Mouse (Mus musculus) adrenal gland, adult 18-20 months (tissue): ENCODE measurements around the gene Ppp4r1. TPM values are rescaled to one million over a fixed set of nuclear protein-coding genes. Genes with fewer than 3 reads are reported as not detected.

ENCODE experiments used
- DNase-seq, 2 experiments: peaks; one replicate each; pipeline ENCODE4 v3.0.0; 2021 to 2022; ENCODE audit warnings: low spot score in 2 of 2
- total RNA-seq, 2 experiments: library from RNA; stranded (reverse); gene quantifications; 1 replicate in 1 of 2; 2 replicates in 1 of 2; pipeline ENCODE4 v1.2.3; 2021

Ppp4r1 gene
- total RNA-seq, 2 experiments from 2014 or later = 57.2 to 70.4 TPM

DNA sequence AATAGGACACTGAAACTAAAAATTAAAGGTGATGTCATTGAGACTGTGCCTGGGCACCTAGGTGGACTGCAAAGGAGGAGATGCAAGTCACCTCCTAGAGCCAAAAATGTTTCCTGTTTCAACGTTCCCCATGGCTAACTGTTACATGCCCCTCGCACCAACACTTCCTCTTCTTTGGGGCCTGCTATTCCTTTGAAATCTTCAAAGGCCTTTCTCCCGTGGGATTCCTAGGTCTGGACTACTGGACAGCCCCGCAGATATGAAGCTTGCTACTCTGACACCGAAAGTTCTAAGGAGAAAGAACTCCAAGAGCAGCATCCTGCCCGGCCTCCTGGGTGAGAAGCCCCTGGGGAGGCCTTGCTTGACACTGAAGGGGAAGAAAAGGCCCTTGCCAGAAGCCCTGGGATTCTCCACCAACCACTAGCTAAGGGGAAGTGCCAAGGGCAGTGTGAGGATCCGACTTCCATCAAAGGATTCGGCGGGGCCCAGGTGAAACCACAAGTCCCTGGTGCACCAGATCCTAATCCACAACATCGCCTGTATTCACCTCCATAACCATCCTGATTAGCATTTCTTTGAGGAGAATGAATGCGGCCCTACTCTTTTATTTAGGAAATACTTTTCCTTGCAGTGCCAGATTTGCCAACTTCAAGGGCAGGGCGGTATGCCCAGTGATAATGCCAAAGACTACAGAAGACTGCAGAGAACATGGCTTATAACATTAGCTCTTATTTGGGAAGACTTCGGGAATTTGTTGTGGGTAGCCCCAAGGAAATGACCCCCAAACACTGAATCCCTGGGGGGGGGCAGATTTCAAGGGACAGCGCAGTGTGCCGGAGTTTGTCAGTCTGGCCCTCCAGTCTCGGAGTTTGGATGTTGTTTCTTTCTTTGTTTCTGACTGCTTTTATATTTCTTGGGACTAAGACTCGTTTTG, 11.1 kb upstream of the Ppp4r1 start:
- DNase-seq = no peak

DNA sequence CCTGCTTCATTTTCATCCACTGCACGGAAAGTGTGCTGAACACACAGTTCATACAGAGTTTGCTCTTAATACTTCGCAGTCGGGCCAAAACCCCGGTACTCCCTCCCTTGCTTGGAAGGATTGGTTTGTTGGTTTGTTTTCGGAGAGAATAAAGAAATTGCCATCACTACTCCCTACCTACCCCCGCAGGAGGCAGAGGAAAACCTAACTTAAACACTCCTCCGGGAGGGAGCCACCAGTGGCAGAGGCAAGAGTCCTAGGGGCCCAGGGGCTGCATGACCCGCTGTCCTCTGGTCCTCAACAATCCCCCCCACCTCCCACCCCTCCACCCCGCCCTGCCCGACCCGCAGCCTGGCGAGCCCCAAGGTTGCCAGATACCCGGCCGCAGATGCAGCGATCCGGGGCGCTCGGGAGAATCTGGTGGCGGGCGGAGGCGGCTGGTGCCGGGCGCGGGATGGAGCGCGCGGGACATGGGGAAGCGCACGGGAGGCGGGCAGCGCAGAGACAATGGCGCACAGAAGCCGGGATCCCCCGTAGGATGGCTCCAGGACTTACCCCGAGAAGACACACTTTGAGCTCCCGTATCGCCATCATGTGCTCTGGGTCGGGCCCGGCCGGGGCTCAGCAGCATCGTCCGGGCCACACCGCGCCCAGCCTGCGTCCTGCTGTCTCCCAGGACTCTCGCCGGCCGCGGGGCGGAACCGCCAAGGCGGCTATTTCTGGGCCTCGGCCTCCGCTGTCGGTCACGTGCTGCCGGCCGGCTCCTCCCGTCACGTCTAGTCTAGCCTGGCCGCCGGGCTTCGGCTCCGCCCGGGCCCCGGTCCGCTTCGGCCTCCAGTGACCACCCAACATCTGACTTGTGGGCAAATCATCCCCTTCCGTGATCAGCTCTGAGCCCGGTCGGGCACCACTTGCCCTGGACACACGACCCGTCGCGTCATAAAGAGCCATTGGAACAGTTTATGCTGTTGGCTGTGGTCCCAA, 10.1 kb upstream of the Ppp4r1 start, which contains the start of gene Rab31:
Rab31 (minus strand) TSS at position 802 of the 984 bp plus-strand sequence.
- DNase-seq = peak; percentile 88 to 89

DNA sequence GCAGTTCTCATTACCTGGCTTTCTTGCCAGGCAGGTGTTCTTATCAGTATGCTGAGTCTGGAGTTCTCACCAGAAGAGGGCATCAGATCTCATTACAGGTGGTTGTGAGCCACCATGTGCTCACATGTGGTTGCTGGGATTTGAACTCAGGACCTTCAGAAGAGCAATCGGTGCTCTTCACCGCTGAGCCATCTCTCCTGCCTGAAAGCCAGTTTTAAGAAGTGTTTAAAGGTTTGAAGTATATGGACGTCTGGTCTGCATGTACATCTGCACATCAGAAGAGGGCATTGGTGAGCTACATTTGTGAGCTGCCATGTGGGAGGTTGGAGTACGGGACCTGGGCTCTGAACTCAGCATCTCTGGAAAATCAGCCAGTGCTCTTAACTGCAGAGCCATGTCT, 8.8 kb upstream of the Ppp4r1 start:
- no peak for DNase-seq

DNA sequence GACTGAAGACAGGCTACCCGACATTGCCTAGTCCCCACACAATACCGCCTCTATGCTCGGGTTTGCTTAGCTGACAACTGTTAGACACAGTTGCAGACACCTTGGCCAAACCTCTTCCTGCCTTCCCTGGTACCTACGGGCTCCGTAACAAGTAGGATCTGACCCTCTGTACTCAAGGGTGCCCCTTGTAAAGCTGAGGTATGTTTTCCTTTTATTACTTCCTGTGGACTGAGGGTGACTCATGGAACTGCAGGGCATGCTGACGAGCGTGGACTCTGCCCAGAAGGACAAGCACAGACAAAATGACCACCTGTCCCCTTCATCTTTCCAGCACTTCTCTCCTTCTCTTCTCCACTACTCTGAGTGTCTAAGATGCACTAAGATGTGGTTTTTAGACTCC, 7.9 kb upstream of the Ppp4r1 start:
- peak in 1 of 2 experiments; percentile 46 for DNase-seq

DNA sequence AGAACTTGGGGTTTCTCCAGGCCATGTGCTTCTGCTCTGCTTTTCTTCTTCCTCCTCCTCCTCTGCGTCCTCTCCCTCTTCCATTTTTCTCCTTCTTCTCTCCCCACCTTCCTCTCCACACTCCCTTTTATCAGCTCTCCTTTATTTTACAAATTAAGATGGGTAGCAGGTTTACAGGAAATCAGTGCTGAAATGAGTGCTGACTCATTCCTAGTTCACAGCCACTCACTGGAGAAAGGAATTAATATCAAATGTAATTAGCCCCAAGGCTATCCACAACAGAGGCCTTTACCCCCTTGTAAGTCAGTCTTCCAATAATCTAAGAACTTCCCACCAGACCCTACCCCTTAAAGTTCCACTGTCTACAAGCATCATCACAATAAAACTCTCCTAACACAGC, 6.1 kb upstream of the Ppp4r1 start:
- no peak for DNase-seq

DNA sequence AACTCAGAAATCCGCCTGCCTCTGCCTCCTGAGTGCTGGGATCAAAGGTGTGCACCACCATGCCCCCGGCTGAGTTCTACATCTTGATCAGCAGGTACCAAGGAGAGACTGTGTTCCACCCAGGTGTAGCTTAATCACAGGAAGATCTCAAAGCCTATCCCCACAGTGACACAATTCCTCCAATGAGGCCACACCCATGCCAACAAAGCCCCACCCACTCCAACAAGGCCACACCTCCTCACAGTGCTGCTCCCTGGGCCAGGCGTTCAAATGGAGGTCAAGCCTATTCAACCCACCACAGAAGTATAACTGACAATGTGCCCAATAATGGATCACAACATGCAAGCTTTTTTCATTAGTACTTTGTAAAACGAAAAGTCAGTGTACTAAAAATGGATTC, 4.9 kb upstream of the Ppp4r1 start:
- DNase-seq = no peak

DNA sequence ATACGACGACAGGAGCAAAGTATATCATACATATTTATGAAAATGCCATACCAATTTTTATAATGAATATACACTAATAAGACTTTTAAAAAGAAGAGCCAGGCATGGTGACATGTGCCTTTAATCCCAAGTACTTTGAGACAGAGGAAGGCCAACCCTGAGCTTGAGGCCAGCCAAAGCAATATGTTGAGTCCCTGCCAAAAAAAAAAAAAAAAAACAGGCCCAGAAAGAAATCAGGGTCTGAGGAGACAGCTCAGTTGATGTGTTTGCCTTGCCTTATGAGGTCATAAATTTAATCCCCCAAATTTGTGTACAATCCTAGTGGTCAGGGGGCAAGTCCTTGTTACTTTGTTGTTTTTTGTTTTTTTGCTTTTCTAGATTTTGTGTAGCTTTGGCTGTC, 1.4 kb upstream of the Ppp4r1 start:
- no peak for DNase-seq

DNA sequence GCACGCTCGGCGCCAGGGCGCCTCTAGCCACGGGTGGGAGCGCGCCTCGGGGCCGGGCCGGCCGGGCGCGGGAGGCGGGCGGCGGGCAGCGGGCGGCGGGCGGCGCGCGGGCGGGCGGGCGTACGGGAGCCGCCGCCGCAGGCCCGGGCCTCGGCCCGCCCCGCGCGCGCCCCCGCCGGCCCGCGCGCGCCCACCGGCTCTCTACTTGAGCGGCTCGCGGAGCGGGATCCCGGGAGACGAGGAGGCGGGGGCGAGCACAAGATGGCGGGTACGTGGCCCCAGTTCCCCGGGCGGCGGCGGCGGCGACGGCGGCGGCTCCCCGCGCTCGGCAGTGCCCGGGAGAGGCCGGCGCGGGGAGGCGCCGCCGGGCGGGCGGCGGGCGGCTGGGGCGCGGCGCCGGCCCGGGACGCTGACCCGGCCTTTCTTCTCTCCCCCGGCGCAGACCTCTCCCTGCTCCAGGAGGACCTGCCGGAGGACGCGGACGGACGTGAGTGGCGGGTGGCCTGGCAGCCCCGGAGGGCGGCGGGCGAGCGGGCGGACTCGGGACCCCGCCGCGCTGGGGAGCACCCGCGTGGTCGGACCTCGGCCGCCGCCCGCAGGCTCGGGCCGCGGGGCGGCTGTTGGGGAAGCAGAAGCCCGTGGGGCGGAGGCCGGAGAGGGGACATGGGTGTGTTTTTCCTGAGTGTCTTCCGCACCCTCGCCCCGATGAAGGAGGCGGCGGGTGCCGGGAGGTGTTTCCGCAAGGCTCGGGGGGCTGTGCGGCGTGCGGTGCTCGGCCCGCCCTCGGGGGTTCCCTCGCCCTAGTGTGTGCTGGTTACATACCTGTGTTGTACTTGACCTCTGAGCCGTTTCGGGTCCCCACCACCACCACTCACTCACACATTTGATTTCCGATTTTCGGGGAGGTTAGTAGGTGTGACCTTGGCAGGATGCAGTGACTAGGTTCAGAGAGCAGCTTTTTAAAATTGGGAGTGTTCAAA, 1.1 kb downstream of the Ppp4r1 start:
- DNase-seq = peak; percentile 70 to 76

DNA sequence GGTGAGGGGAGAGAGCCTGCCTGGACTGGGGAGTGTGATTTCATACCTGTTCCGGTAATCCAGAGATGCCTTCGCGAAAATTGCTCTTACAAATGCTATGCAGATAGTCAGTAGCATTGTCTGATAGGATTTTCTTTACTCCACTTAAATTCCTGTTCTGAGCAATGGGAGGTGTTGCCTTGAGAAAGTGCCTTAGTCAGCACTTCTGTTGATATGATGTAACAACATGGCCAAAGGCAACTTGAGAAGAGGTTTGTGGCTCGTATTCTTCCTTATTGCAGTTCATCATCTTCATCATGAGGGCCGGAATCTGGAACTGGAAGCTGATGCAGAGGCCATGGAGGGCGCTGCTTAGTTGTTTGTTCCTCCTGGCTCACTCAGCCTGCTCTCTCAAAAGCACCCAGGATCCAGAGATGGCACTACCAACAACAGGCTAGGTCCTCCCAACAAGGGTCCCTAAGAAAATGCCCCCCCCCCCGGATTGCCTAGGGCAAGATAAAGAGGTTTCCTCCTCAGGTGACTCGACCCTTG, 2.3 kb downstream of the Ppp4r1 start:
- DNase-seq = no peak

DNA sequence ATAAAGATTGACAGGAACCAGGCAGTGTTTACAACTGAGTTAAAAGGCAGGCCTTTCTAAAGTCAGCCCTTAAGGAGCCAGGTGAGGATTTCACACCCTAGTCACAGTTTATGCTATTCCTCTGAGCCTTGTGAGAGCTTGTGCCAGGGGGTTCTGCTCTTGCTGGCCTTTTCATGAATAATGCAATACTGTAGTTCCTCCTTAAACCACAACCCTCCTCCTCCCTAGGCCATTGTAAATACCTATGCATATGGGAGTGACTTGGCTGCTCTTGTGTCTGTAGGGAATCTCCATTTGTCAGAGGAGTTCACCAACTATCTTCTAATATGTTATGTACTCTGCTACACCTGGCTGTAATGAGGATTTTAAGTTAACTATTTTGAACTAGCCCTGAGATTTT, 3.3 kb downstream of the Ppp4r1 start:
- DNase-seq = no peak

DNA sequence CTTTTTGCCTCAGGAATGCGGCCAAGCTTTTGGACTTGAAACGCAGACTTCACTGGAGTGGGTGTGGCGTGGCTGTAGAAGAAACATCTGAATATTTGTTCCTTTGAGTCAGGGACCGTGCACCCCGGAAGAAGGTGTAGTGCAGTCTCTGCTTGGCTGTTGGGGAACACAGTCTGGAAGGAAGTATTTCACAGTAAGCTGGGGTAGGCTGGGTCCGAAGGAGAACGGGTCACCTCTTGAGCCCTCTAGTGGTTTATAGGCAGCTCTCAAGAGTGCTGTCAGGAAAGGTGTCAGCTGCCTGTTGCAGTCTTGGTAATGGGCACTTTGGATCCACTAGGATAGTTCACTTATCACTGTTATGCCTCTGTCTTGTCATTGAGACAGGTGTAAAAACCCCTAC, 3.9 kb downstream of the Ppp4r1 start:
- DNase-seq = no peak

DNA sequence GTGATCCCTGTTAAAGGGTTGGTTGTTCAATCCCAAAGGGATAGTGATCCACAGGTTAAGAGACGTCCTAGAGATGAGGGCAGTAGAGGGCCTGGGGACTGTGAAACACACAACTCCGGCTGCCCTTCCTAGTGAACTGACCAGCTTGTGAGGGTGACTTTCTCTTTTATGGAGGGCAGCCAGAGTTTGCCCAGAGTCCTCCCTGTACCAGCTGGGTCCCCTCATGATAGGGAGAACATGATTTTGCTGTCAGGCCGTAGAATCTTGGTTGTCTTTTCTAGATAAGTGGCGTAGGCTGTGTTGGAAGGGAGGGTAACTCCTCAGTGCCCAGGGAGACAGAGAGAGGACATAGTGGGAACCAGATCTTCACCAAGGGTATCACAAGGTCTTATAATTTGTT, 4.9 kb downstream of the Ppp4r1 start:
- no peak for DNase-seq

DNA sequence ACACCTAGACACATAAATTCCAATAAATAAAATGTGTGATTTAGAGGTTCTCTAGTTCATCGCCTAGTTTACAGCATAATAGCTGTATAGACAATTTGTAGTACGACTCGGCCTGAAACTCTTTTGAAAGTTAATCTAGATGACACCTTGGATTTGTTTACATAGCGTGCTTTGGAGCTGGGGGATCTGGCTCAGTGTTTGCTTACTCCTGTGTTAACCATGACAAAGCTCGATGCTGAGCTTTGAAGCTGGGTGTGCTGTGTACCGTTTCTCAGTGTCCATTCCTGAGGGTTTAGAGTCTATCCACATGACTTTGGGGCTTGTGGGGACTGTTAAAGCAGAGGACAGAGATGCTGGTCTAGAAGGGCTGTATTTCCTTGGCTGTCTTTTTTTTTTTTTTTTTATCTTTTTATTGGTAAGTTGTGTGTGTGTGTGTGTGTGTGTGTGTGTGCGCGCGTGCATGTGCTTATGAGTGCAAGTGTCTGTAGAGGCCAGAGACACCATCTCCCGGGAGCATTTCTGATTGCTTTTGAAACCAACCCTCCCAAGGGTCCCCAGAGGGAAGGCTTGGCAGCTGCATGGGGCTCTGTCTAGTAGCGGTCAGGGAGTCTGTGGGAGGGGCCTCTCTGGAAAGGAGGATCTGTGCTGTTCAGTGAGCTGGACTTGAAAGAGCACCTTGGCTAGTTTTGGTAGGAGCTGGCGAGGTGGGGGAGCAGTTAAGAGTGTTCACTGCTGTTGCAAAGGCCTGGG, 6.3 kb downstream of the Ppp4r1 start:
- no peak for DNase-seq

DNA sequence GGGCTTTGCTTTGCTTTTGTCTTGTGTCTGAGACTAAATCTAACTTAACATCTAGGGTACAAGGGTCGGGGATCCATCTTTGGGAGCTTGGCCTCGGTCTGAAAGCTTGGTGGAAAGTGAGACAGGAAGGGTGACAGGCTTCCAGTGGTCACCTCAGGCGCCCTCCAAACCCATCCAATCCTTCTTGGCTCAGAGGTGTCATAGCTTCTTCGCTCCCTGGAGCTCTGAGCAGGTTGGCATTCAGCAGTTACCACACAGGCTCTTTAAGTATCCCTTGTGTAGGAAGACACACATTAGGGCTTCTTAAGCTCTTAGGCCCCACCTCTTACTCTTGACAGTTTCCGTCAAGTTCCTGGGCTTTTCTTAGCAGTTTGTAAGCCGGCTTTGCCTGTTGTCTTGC, 7.2 kb downstream of the Ppp4r1 start:
- no peak for DNase-seq

DNA sequence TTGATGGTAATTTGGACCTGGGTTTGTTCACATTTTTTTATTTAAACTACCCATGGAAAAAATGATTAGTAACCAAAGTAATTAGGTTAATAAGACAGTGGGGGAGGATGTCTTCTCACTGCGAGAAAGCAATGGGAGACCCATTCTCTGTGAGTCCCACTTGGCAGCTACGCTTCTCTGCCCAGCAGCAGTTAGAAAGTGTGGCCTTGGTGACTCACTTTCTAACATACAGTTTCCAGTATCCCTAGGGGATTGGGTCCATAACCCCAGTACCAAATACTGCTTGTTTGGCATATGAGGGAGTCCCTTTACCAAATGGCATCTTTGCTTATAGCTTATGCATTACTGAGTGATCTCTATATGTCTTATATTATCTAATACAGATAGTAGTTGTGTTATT, 8.8 kb downstream of the Ppp4r1 start:
- no peak for DNase-seq

DNA sequence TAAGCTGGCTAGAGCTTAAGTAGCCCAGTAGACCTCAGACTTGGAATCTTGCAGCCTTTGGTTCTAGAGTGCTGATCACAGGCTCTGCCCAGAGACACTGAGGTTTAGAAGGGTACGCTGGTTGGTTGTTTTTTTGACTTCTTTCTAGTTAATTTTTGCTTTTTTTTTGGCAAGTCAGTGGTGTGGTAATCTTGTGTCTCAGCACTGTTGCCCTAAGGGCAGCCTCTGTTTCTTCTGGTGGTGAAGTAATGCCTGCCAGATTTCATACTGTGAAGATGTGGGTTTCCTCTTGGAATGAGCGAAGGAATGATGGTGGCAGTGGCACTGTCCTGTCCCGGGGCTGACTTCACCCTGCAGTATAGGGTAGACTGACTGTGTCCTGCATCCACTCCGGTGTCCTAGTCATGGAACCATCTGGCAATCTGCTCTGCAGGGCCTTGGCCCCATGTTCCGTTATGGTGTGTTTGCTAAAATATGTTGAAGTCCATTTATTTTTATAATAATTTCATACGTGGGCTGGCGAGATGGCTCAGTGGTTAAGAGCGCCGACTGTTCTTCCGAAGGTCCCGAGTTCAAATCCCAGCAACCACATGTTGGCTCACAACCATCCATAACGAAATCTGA, 11.0 kb downstream of the Ppp4r1 start:
- DNase-seq = no peak

DNA sequence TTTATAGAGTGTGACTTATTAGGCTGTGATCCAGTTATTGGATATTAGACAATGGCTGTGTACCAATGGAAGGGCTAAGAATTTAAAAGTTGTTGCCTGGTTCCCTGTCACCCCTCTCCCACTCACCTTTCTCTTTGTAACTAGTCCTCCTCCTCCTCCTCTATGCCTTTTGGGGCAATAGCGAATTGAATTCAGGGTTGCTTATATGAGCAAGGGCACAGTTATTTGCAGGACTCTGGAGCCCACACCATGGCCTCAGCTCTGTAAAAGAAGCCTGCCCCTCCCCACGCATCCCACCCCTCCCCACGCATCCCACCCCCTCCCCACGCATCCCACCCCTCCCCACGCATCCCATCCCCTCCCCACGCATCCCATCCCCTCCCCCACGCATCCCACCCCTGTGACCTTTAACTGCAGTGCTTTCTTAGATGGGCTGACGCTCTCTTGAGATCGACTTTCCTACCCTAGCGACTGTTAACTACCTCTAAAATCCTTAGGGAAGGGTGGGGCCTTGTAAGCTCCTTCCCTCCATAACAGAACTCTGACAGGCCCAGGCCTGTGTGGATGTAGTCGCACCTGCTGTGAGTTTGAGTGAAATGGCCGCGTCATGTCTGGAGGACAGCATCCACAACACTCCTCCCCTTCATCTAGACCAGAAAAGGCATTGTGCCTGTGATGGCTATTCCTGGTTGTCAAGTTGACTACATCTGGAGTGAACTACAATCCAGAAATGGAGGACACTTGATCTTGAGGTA, 11.9 kb downstream of the Ppp4r1 start:
- no peak for DNase-seq

DNA sequence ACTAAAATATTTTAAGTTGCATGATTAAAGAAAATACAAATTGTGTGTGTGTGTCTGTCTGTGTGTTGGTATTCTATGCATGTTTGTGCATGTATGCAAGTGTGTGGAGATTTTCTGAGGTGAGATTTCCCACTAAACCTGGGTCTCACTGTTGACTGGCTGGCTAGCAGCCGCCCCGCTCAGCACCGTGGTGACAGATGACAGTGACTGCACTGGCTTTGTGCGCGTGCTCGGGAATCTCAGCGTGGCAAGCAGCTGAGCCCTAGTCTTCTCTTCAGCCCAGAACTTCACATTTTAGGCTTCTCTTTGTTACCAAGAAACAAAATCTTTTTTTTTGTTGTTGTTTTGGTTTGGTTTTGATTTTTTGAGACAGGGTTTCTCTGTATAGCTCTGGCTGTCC, 13.7 kb downstream of the Ppp4r1 start:
- DNase-seq = no peak
